Mouse (Mus musculus) intestine, postnatal 0 days (tissue): ENCODE data around the gene Meis1. TPM values are rescaled to one million over a fixed set of nuclear protein-coding genes. Genes with fewer than 3 reads are reported as not detected.
A peak's percentile ranks its signal among the peaks of the same experiment; 100 is the strongest.

ENCODE experiments used
- ATAC-seq: fragments of 200-750 bp; cut with Nextera tagmentation; 2 replicates; pipeline ENCODE4 v1.8.0; 2017; ENCODE audit warnings: mild to moderate bottlenecking, moderate TSS enrichment, moderate library complexity
- H3K27ac ChIP-seq: fragments of 300-500 bp; sonication (generic); 2 replicates; pipeline ENCODE4 v1.5.1; 2014; ENCODE audit warnings: mild to moderate bottlenecking, low read depth, low read length, moderate library complexity
- H3K27me3 ChIP-seq: fragments of 300-500 bp; sonication (generic); replicated peaks from 2 replicates; pipeline ENCODE4 v1.6.1; 2014; ENCODE audit warnings: low read length, mixed read lengths; ENCODE audit not compliant: control insufficient read depth, insufficient read depth
- H3K36me3 ChIP-seq: fragments of 300-500 bp; sonication (generic); 2 replicates; pipeline ENCODE4 v1.6.1; 2014; ENCODE audit warnings: mild to moderate bottlenecking, moderate library complexity; ENCODE audit not compliant: control insufficient read depth, insufficient read depth
- H3K4me1 ChIP-seq: fragments of 300-500 bp; sonication (generic); replicated peaks from 2 replicates; pipeline ENCODE4 v1.6.1; 2014; ENCODE audit warnings: antibody characterized with exemption, low read length, mixed read lengths; ENCODE audit not compliant: control insufficient read depth, insufficient read depth
- H3K4me2 ChIP-seq: fragments of 300-500 bp; sonication (generic); replicated peaks from 2 replicates; pipeline ENCODE4 v1.6.1; 2014; ENCODE audit warnings: low read depth, mild to moderate bottlenecking, moderate library complexity
- H3K4me3 ChIP-seq: fragments of 300-500 bp; sonication (generic); 2 replicates; pipeline ENCODE4 v1.5.1; 2014; ENCODE audit warnings: low read depth, low read length
- H3K9ac ChIP-seq: fragments of 300-500 bp; sonication (generic); 2 replicates; pipeline ENCODE4 v1.6.1; 2014; ENCODE audit warnings: mild to moderate bottlenecking, low read depth, low read length
- H3K9me3 ChIP-seq: fragments of 300-500 bp; sonication (generic); 2 replicates; pipeline ENCODE4 v1.6.1; 2016; ENCODE audit warnings: mixed run types; ENCODE audit not compliant: control insufficient read depth
- CTCF ChIP-seq: sonication (generic); IDR thresholded peaks from 2 replicates; pipeline ENCODE4 v1.5.1; 2016; ENCODE audit warnings: low read depth, mild to moderate bottlenecking, control low read depth, antibody characterized with exemption, moderate library complexity
- WGBS: fragments of 180-500 bp; shearing (Covaris S2); extraction: QIAGEN DNeasy Blood & Tissue Kit; methylation state at CpG from one replicate; pipeline ENCODE4 v1.1.7; 2014; 5-methylcytosine and 5-hydroxymethylcytosine counted together
- polyA plus RNA-seq: library from polyadenylated mRNA; unstranded; fragments of >200 nt; fragmentation: Nextera tagmentation; extraction: Ambion mirVana; gene quantifications from 2 replicates; pipeline ENCODE4 v1.2.1, GENCODE M21; 2015

Meis1 gene
- polyA plus RNA-seq, 1 experiment from 2014 or later = 22.9 TPM

- TF ChIP-seq CTCF = no peak
- H3K9me3 ChIP-seq = no peaks in the 10 kb centered on the region
- H3K27me3 ChIP-seq = peaks cover 70% of the 10 kb centered on the region
- H3K27ac ChIP-seq = no peak overlapping the region
- 0 out of 2 replicates have a peak, but pooled peaks cover 3% of the 10 kb centered on the region for H3K4me1 ChIP-seq
- peak overlapping the region; percentile 69 for H3K4me2 ChIP-seq
- peak overlapping the region; percentile 51 for H3K4me3 ChIP-seq
- no peaks in the 10 kb centered on the region for H3K36me3 ChIP-seq
- WGBS = 25% methylated on average over 12 of the region's 12 CpGs
- no peak for ATAC-seq
- H3K9ac ChIP-seq = peak overlapping the region; percentile 68; the same call in 1 of the 2 replicates
Measured at GRCm38 (mm10) chr11:18872118-18872751, 146.6 kb downstream of the Meis1 start.

DNA sequence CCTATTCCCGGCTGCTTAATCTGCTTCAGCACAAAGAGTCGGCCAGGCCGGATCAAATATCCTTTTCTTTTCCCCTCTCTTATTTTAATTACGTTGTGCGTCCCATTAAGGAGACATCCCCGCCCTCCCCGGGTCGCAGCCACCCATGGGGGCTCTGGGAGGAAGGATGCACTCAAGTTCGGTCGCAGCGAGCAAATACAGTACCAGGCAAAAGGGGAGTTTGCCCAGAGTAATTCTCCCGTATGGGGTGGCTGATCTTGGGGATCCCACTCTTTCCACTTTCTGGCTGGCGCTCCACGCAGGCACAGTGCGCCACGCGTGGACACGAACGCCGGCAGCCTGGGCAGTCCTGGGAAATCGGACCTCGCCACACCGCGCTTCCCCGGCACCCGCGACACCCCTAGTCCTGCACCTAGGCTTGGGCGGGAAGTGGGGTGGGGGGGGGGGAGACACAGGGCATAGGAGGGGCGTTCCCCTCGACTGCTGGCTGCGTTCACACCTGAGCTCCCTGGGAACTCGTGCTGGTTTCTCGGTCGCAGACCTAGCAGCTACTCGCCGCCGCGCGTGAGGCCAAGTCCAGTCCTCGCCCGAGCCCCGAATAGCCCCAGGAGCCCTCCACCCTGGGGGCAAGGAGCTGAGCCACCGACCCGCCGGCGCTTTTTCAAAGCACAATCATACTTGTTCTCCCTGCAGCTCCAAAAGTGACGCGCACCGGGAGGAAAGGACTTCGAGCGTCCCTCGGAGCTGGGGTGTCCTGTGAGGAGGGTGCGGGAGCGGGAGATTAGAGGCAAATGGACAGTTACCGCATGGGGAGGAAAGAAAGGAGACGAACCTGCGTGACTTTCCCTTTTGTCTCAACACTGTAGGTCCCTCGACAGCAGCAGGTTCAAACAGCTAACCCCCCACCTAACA lies 147.4 kb downstream of the Meis1 start:
- Histone ChIP-seq H3K9ac (peak overlapping the region; percentile 68), H3K9me3 (no peaks in the 10 kb centered on the region), H3K4me2 (peak overlapping the region; percentile 69), H3K27me3 (peaks cover 62% of the 10 kb centered on the region), H3K4me3 (peak overlapping the region; percentile 51), H3K36me3 (no peaks in the 10 kb centered on the region), H3K4me1 (no peaks in the 10 kb centered on the region), H3K27ac (peak overlapping the region; percentile 77)
- TF ChIP-seq CTCF = no peak
- WGBS = under 1% methylated on average over 58 of the region's 58 CpGs
- peak; percentile 41 for ATAC-seq

DNA sequence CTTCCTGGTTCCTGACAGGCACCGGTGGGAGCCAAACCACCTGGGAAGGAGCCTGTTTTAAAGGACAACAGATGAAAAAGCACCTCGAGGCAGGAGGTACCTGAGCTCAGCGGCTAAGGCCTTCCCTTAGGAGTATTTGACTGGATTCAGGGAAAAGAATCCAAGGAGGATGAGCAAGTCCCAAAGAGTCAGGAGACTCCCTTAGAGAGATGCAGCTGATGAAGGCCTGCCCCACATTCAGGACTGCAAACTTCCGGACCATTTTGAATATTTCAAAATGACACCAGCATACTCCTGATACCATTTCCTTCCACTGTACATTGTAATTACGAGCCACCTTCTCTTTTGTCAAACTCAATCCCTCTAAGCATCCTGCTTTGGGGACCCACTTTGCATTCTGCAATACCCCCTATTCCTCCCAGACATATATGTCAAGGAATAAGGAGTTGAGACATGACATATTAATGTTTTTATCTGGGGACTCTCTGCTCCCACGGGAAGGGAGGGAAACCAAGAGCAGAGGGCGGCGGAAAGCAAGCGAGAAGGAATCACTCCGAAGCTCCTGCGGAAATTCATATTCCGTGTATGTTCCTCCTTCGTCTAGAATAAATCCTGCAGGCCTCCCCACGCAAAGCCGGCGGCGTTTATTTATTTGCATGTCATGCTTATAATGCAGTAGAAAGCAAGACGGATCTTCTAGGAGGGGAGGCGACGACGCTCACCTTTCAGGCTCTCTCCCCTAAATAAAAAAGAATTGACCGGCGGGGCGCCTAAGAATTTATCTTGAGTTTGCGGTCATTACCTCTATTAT lies 148.5 kb downstream of the Meis1 start:
- Histone ChIP-seq H3K36me3 (no peaks in the 10 kb centered on the region), H3K27me3 (peaks cover 51% of the 10 kb centered on the region), H3K27ac (peak overlapping the region; percentile 77; the same call in 1 of the 2 replicates), H3K9ac (0 out of 2 replicates have a peak overlapping the region, but pooled peaks have one; percentile 68), H3K4me1 (no peaks in the 10 kb centered on the region), H3K4me2 (peak overlapping the region; percentile 69), H3K4me3 (peak overlapping the region; percentile 51), H3K9me3 (no peaks in the 10 kb centered on the region)
- TF ChIP-seq CTCF = no peak
- WGBS = 16% methylated on average over 25 of the region's 25 CpGs
- ATAC-seq = no peak

DNA sequence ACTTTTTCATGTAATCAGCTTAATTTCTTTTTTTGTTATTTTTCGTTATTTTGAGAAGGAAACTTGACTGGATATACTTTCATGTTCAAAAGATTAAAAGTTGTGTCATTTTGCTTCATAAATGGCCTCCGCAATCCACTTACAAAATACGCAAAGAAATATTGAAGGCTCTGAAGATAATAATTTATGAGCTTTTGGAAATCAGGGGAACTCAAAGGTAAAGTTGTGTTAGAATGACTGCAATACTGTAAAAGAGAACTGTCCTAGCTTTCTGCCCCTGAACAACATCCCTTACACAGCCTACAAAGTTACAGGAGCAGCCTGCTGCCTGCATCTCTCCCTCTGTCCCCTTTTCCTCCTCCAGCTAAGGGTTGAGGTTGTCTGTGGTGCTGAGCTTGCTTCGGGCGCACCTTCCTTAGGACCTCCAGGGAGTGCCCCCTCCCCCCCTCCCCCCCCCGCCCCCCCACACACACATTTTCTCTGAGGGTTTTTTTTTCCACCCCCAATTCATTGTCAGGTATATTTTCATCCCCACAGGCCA lies 149.3 kb downstream of the Meis1 start:
- ATAC-seq = no peak
- WGBS = 72% methylated on average over 5 of the region's 6 CpGs
- Histone ChIP-seq H3K9ac (no peak overlapping the region), H3K27ac (no peak overlapping the region), H3K36me3 (no peaks in the 10 kb centered on the region), H3K4me3 (no peak overlapping the region), H3K27me3 (peaks cover 43% of the 10 kb centered on the region), H3K4me2 (no peak overlapping the region; the same call in 1 of the 2 replicates), H3K4me1 (no peaks in the 10 kb centered on the region), H3K9me3 (no peaks in the 10 kb centered on the region)
- no peak for TF ChIP-seq CTCF

DNA sequence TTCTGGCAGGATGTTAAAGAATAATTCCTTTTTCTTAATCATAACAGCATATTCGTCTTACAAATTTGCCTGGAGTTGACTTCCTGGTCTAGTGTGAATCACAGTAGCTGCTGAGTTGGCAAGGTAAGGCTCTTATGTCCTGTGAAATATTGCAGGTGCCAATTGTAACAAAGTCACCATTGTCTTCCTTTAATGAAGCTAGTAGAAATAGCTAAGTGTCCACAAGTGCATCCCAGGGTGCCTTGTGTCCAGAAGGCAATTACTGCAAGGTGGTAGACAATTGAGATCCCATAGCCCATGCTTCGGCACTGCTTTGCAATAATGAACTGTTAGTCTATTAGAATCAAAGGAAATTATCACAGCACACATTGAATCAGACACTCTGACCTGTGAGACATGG lies 151.1 kb downstream of the Meis1 start:
- ATAC-seq = no peak
- H3K36me3 ChIP-seq = no peaks in the 10 kb centered on the region
- no peak overlapping the region for H3K4me3 ChIP-seq
- no peak overlapping the region for H3K27ac ChIP-seq
- H3K9me3 ChIP-seq = no peaks in the 10 kb centered on the region
- H3K9ac ChIP-seq = no peak overlapping the region
- no peak for TF ChIP-seq CTCF
- no peaks in the 10 kb centered on the region for H3K4me1 ChIP-seq
- 70% methylated on average over 2 of the region's 2 CpGs for WGBS
- H3K4me2 ChIP-seq = no peak overlapping the region
- H3K27me3 ChIP-seq = peaks cover 31% of the 10 kb centered on the region
